Mouse (Mus musculus) brain, embryonic 14.5 days (tissue): ENCODE measurements at regions not wholly inside any gene's neighbourhood (a gene's known extent, or its start where the extent isn't known, plus 50 kb on each side); places are given as distances from the start of the nearest gene placed in this dataset.

Source experiments
- CTCF ChIP-seq: fragments of 200-500 bp; IDR thresholded peaks from 2 replicates; pipeline ENCODE4 v1.5.1; 2012; ENCODE audit warnings: inconsistent platforms, mild to moderate bottlenecking, moderate library complexity, borderline replicate concordance; ENCODE audit not compliant: insufficient read depth, insufficient read length; ENCODE audit errors: extremely low read depth
- POLR2A ChIP-seq: fragments of 200-500 bp; IDR thresholded peaks from 2 replicates; pipeline ENCODE4 v1.6.1; 2012; ENCODE audit warnings: mild to moderate bottlenecking, inconsistent platforms, borderline replicate concordance; ENCODE audit not compliant: poor library complexity, insufficient read depth, insufficient read length, severe bottlenecking; ENCODE audit errors: extremely low read depth

DNA sequence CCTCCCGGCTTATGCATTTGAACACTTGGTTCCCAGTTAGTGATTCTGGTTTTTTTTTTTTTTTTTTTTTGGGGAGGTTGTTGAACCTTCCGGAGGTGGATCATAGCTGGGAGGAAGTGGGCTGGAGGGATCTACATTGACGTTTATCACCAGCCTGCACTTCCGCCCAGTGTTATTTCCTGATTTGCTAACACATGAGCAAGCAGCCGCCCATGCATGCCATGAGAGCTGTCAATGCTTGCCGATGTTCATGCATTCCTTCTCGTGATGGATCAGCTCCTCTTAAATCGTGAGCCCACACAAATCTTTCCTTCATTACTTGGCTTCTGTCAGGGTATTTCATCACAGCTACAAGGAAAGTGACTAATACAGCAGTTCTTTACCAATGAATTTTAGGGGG is 195.2 kb upstream of the Elavl2 start:
- TF ChIP-seq POLR2A (no peak), CTCF (no peak)
